13 mouse cellular contexts compared by ENCODE assay signal in the genomic region with DNA sequence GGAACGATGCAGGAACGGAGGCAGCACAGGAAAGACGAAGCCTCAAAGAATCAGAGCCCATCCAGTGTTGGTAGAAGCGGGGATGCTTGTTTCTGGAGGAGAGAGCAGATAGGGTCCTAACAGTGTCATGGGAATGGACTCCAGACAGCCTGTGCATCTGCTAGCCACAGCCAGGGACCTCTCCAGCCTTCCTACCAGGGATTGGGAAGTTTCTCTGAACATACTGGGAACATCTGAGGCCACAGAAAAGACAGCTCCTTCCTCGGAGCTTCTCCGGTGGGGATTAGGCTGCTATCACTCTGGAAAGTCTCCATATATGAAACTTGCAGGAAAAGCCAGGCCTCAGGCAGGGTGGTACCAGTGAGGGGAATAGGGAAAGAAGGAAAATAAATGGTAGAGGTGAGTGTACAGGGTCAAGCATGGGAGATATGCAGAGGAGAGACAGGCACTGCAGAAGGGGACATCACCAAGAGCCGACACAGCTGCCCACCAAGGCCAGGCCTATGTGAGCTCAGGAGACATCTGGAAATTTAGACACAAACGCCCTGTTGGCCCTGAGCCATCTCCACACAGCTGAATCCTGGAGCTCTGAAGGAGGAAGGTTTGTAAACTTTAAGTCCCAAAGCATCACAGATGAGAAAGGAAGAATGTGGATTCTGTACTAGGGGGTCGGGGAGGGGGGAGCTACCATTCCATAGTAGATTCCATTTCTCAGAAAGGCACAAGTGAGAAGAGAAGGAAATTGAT.
DNase-seq lines count a peak whose midpoint lies in the region; ATAC-seq lines count a peak whose summit lies in the region.
"Had no signal": no experiment of that assay in that cellular context is flagged by ENCODE, and none has a peak within 500 bp of the region (broad histone marks: within the 10 kb centered on the region; RNA-seq: fewer than 3 reads in every experiment).

No protein-coding gene starts in this region.

- peak overlapping the region; percentile 37; the same call in 1 of the 2 replicates for H3K27ac ChIP-seq in limb, embryonic 12.5 days
- no peak overlapping the region for H3K27ac ChIP-seq in limb, embryonic 10.5 days
- H3K27ac ChIP-seq in intestine, embryonic 15.5 days = peak overlapping the region; percentile 70
- H3K27ac ChIP-seq in forebrain, embryonic 14.5 days (ENCODE audit: low read depth, low read length) = no peak overlapping the region
- H3K27ac ChIP-seq: hindbrain, postnatal 0 days; liver, embryonic 12.5 days; neural tube, embryonic 12.5 days had no signal

- H3K9ac ChIP-seq in limb, embryonic 12.5 days (replicated peaks) = no peak overlapping the region
- H3K9ac ChIP-seq in intestine, embryonic 15.5 days = peak overlapping the region; percentile 6; the same call in 1 of the 2 replicates
- no peak overlapping the region for H3K9ac ChIP-seq in forebrain, embryonic 14.5 days (ENCODE audit: low read length)
- H3K9ac ChIP-seq: liver, embryonic 12.5 days; neural tube, embryonic 12.5 days had no signal

- H3K4me2 ChIP-seq in limb, embryonic 12.5 days = no peak overlapping the region
- H3K4me2 ChIP-seq in intestine, embryonic 15.5 days (replicated peaks) = no peak overlapping the region
- H3K4me2 ChIP-seq in forebrain, embryonic 14.5 days (ENCODE audit: low read length) = no peak overlapping the region
- H3K4me2 ChIP-seq: liver, embryonic 12.5 days; neural tube, embryonic 12.5 days had no signal

- ATAC-seq in limb, embryonic 12.5 days (ENCODE audit: insufficient number of reproducible peaks, insufficient read depth, low FRiP score, low TSS enrichment, low read depth) = no peak
- ATAC-seq in intestine, embryonic 15.5 days = no peak
- ATAC-seq in forebrain, embryonic 14.5 days = no peak
- no peak for ATAC-seq in megakaryocyte progenitor cell, adult 5-6 weeks (replicated peaks; ENCODE audit: poor library complexity)
- ATAC-seq: hindbrain, postnatal 0 days; liver, embryonic 12.5 days had no signal

- H3K9me3 ChIP-seq in limb, embryonic 12.5 days = no peaks in the 10 kb centered on the region
- no peaks in the 10 kb centered on the region for H3K9me3 ChIP-seq in limb, embryonic 10.5 days (replicated peaks)
- H3K9me3 ChIP-seq in intestine, embryonic 15.5 days = no peaks in the 10 kb centered on the region
- H3K9me3 ChIP-seq in forebrain, embryonic 14.5 days (replicated peaks; ENCODE audit: control insufficient read depth, low read length) = no peaks in the 10 kb centered on the region
- H3K9me3 ChIP-seq: liver, embryonic 12.5 days; neural tube, embryonic 12.5 days had no signal

- WGBS in limb, embryonic 12.5 days = 75% methylated on average over 9 of the region's 9 CpGs
- WGBS in limb, embryonic 10.5 days = 87% methylated on average over 9 of the region's 9 CpGs
- 59% methylated on average over 9 of the region's 9 CpGs for WGBS in intestine, embryonic 15.5 days
- WGBS in forebrain, embryonic 14.5 days = 82% methylated on average over 9 of the region's 9 CpGs

- no peaks in the 10 kb centered on the region for H3K27me3 ChIP-seq in limb, embryonic 12.5 days
- peaks cover 23% of the 10 kb centered on the region; the same call in 1 of the 2 replicates for H3K27me3 ChIP-seq in limb, embryonic 10.5 days (ENCODE audit: low read depth, poor library complexity, severe bottlenecking)
- no peaks in the 10 kb centered on the region; the same call in 1 of the 2 replicates for H3K27me3 ChIP-seq in intestine, embryonic 15.5 days (replicated peaks)
- H3K27me3 ChIP-seq in forebrain, embryonic 14.5 days (replicated peaks; ENCODE audit: control insufficient read depth, insufficient read depth, low read length) = peaks cover 4% of the 10 kb centered on the region; the same call in 1 of the 2 replicates

- peaks cover 44% of the 10 kb centered on the region for H3K4me1 ChIP-seq in limb, embryonic 12.5 days (replicated peaks)
- H3K4me1 ChIP-seq in limb, embryonic 10.5 days = peaks cover 44% of the 10 kb centered on the region
- H3K4me1 ChIP-seq in intestine, embryonic 15.5 days (replicated peaks) = peaks cover 23% of the 10 kb centered on the region
- H3K4me1 ChIP-seq in forebrain, embryonic 14.5 days (ENCODE audit: control insufficient read depth, insufficient read depth, low read length) = peaks cover 14% of the 10 kb centered on the region

- no peak overlapping the region for H3K4me3 ChIP-seq in limb, embryonic 12.5 days (replicated peaks)
- H3K4me3 ChIP-seq in limb, embryonic 10.5 days = no peak overlapping the region
- H3K4me3 ChIP-seq in intestine, embryonic 15.5 days (replicated peaks) = no peak overlapping the region
- H3K4me3 ChIP-seq in forebrain, embryonic 14.5 days (ENCODE audit: low read depth, low read length) = no peak overlapping the region
- H3K4me3 ChIP-seq: liver, embryonic 12.5 days; neural tube, embryonic 12.5 days had no signal

- no peaks in the 10 kb centered on the region for H3K36me3 ChIP-seq in limb, embryonic 12.5 days
- no peaks in the 10 kb centered on the region for H3K36me3 ChIP-seq in limb, embryonic 10.5 days
- H3K36me3 ChIP-seq in intestine, embryonic 15.5 days = no peaks in the 10 kb centered on the region
- H3K36me3 ChIP-seq in forebrain, embryonic 14.5 days (ENCODE audit: control insufficient read depth, insufficient read depth, low read length) = no peaks in the 10 kb centered on the region
- H3K36me3 ChIP-seq: liver, embryonic 12.5 days; neural tube, embryonic 12.5 days had no signal

- DNase-seq in gastrocnemius, postnatal 10 days = peak; percentile 71
- no peak for DNase-seq in gastrocnemius, adult 18-20 months (ENCODE audit: low spot score)
- DNase-seq in limb, embryonic 10.5 days (ENCODE audit: low spot score) = no peak
- no peak for DNase-seq in forebrain, embryonic 14.5 days (ENCODE audit: low spot score)
- no peak for DNase-seq in embryo, embryonic 9.5 days (ENCODE audit: extremely low spot score)
- DNase-seq: B cell, adult 2 months; cerebellum, postnatal 10 days had no signal

Comparison
In these comparisons a context has a peak if more than half of its experiments do, and no peak if none do; other contexts are left out.
1. H3K27ac ChIP-seq: peak in limb, embryonic 12.5 days (single experiment) and intestine, embryonic 15.5 days (single experiment); none in limb, embryonic 10.5 days (single experiment) and forebrain, embryonic 14.5 days (single experiment).